Mouse (Mus musculus) embryonic fibroblast, embryonic 13.5 days (primary cell): ENCODE data around the gene Glce.

Experiments
- CTCF ChIP-seq: IDR thresholded peaks from 2 replicates; pipeline ENCODE4 v1.5.1; 2011; ENCODE audit warnings: mild to moderate bottlenecking, control low read depth, low read length, moderate library complexity, borderline replicate concordance; ENCODE audit not compliant: insufficient read depth
- POLR2A ChIP-seq: IDR thresholded peaks from 2 replicates; pipeline ENCODE4 v1.6.1; 2011; ENCODE audit warnings: low read depth, mild to moderate bottlenecking, control low read depth, low read length, moderate library complexity

DNA sequence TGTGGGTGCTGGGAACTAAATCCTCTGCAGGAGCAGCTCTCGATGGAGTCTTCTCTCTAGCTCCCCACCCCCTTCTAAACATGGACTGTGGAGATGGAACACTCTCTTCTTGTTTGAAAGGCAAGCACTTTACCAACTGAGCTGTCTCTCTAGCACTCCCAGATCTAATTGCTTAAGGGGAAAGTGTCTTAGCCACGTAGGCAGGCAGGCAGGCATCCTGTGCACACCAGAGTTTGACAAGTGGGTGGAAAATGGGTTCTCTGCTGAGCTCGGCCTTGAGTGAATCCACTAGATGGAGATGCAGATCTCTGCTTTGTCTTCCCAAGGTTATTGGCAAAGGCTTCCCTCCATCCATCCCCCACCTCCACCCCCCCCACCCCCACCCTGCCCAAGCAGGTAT is 94.4 kb downstream of the Glce start:
- TF ChIP-seq CTCF (no peak), POLR2A (no peak)
